Mouse (Mus musculus): ENCODE results near the gene Olfr620. TPM values are rescaled to one million over a fixed set of nuclear protein-coding genes. Genes with fewer than 3 reads are reported as not detected.

Gene Olfr620
- not detected in 2 replicates for polyA plus RNA-seq (2014; fragmentation: Nextera tagmentation; extraction: Ambion mirVana)

- H3K27me3 ChIP-seq (ENCODE audit: control insufficient read depth, insufficient read depth, low read length): no peaks in the 10 kb centered on the region
- H3K27ac ChIP-seq (ENCODE audit: low read depth, low read length): no peak within 1 kb of the TSS
- H3K4me1 ChIP-seq (ENCODE audit: control insufficient read depth, insufficient read depth, low read length): no peaks in the 10 kb centered on the region
- H3K4me3 ChIP-seq (ENCODE audit: low read length): no peak within 1 kb of the TSS
- no peak for ATAC-seq (ENCODE audit: low FRiP score, low TSS enrichment)
- H3K9me3 ChIP-seq (ENCODE audit: control insufficient read depth, low read length): no peaks in the 10 kb centered on the region
- 82% methylated on average over 2 of the region's 2 CpGs for WGBS
- H3K4me2 ChIP-seq (replicated peaks; ENCODE audit: low read depth, low read length): no peak within 1 kb of the TSS
- no peak within 1 kb of the TSS for H3K9ac ChIP-seq (ENCODE audit: low read depth, low read length)
- H3K36me3 ChIP-seq (ENCODE audit: control insufficient read depth, insufficient read depth, low read length): no peaks in the 10 kb centered on the region
Measured at GRCm38 (mm10) chr7:103612434-103612833, at the start of gene Olfr620. Gene Olfr620, minus strand, starts transcription at chr7:103612534.

- no peaks in the 10 kb centered on the region for H3K4me1 ChIP-seq (ENCODE audit: control insufficient read depth, insufficient read depth, low read length)
- H3K9ac ChIP-seq (ENCODE audit: low read depth, low read length): no peak overlapping the region
- 83% methylated on average over 4 of the region's 4 CpGs for WGBS
- no peak overlapping the region for H3K4me2 ChIP-seq (replicated peaks; ENCODE audit: low read depth, low read length)
- ATAC-seq (ENCODE audit: low FRiP score, low TSS enrichment): no peak
- no peaks in the 10 kb centered on the region for H3K27me3 ChIP-seq (ENCODE audit: control insufficient read depth, insufficient read depth, low read length)
- H3K4me3 ChIP-seq (ENCODE audit: low read length): no peak overlapping the region
- H3K9me3 ChIP-seq (ENCODE audit: control insufficient read depth, low read length): no peaks in the 10 kb centered on the region
- H3K27ac ChIP-seq (ENCODE audit: low read depth, low read length): no peak overlapping the region
- H3K36me3 ChIP-seq (ENCODE audit: control insufficient read depth, insufficient read depth, low read length): no peaks in the 10 kb centered on the region
Measured at GRCm38 (mm10) chr7:103644070-103644469, 31.7 kb upstream of the Olfr620 start.

DNA sequence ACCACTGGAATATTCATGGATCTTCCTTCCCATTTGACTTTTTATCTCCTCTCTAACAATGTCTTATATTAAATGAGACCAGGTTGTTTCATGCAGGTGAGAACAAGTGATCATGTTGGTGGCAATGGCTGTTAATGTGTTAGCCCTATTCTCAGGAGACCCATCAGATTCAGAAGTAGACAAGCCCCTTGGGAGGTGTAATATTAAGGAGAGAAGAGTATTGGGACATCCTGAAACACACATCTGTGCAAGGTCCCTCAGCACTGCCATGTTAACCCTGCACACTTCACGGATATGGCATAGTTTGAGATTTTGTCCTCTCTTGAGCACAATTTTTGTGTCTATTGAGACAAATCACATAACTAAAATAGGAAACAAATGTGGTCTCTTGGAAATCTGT lies 30.3 kb upstream of the Olfr620 start, which contains the start of gene Olfr622:
Olfr622 (minus strand) TSS at position 101 of the 400 bp plus-strand sequence.
- Histone ChIP-seq H3K4me1 (ENCODE audit: control insufficient read depth, insufficient read depth, low read length) (no peaks in the 10 kb centered on the region), H3K9ac (ENCODE audit: low read depth, low read length) (no peak within 1 kb of the TSS), H3K9me3 (ENCODE audit: control insufficient read depth, low read length) (no peaks in the 10 kb centered on the region), H3K27me3 (ENCODE audit: control insufficient read depth, insufficient read depth, low read length) (no peaks in the 10 kb centered on the region), H3K36me3 (ENCODE audit: control insufficient read depth, insufficient read depth, low read length) (no peaks in the 10 kb centered on the region), H3K4me3 (ENCODE audit: low read length) (no peak within 1 kb of the TSS), H3K4me2 (replicated peaks; ENCODE audit: low read depth, low read length) (no peak within 1 kb of the TSS), H3K27ac (ENCODE audit: low read depth, low read length) (no peak within 1 kb of the TSS)
- ATAC-seq (ENCODE audit: low FRiP score, low TSS enrichment): no peak
- 81% methylated on average over 1 of the region's 1 CpGs for WGBS

- H3K36me3 ChIP-seq (ENCODE audit: control insufficient read depth, insufficient read depth, low read length): no peaks in the 10 kb centered on the region
- H3K9me3 ChIP-seq (ENCODE audit: control insufficient read depth, low read length): no peaks in the 10 kb centered on the region
- no peak for ATAC-seq (ENCODE audit: low FRiP score, low TSS enrichment)
- H3K4me1 ChIP-seq (ENCODE audit: control insufficient read depth, insufficient read depth, low read length): no peaks in the 10 kb centered on the region
- H3K4me3 ChIP-seq (ENCODE audit: low read length): no peak overlapping the region
- H3K9ac ChIP-seq (ENCODE audit: low read depth, low read length): no peak overlapping the region
- no peak overlapping the region for H3K4me2 ChIP-seq (replicated peaks; ENCODE audit: low read depth, low read length)
- H3K27me3 ChIP-seq (ENCODE audit: control insufficient read depth, insufficient read depth, low read length): no peaks in the 10 kb centered on the region
- H3K27ac ChIP-seq (ENCODE audit: low read depth, low read length): no peak overlapping the region
Measured at GRCm38 (mm10) chr7:103636795-103637194, 24.5 kb upstream of the Olfr620 start.

- no peak overlapping the region for H3K4me3 ChIP-seq (ENCODE audit: low read length)
- WGBS: 92% methylated on average over 2 of the region's 2 CpGs
- no peak overlapping the region for H3K4me2 ChIP-seq (replicated peaks; ENCODE audit: low read depth, low read length)
- no peaks in the 10 kb centered on the region for H3K9me3 ChIP-seq (ENCODE audit: control insufficient read depth, low read length)
- no peak overlapping the region for H3K9ac ChIP-seq (ENCODE audit: low read depth, low read length)
- H3K27me3 ChIP-seq (ENCODE audit: control insufficient read depth, insufficient read depth, low read length): no peaks in the 10 kb centered on the region
- no peak for ATAC-seq (ENCODE audit: low FRiP score, low TSS enrichment)
- H3K27ac ChIP-seq (ENCODE audit: low read depth, low read length): no peak overlapping the region
- no peaks in the 10 kb centered on the region for H3K36me3 ChIP-seq (ENCODE audit: control insufficient read depth, insufficient read depth, low read length)
- no peaks in the 10 kb centered on the region for H3K4me1 ChIP-seq (ENCODE audit: control insufficient read depth, insufficient read depth, low read length)
Measured at GRCm38 (mm10) chr7:103607425-103607824, 4.9 kb downstream of the Olfr620 start.

DNA sequence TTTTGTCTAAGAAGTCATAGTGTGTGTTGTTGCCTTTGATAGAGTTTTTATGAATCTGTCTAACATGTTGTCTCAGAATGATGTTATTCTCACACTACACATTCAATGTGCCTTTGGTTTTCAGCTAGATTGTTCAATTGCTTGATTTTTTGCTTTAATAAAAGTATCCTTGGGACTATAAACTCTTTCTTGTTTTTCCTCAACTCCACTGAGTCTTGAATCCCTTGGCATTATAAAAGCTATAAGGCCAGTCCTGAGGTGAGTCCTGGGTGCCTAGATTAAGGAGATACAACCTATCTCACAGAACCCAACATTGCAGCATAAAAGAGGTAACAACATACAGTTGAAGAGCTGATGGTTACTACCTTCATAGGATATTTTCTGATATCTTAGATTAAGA lies 12.1 kb downstream of the Olfr620 start, which contains the start of gene Olfr619:
Olfr619 (plus strand) TSS at position 301 of the 400 bp plus-strand sequence.
- no peaks in the 10 kb centered on the region for H3K9me3 ChIP-seq (ENCODE audit: control insufficient read depth, low read length)
- H3K4me1 ChIP-seq (ENCODE audit: control insufficient read depth, insufficient read depth, low read length): no peaks in the 10 kb centered on the region
- no peaks in the 10 kb centered on the region for H3K36me3 ChIP-seq (ENCODE audit: control insufficient read depth, insufficient read depth, low read length)
- no peaks in the 10 kb centered on the region for H3K27me3 ChIP-seq (ENCODE audit: control insufficient read depth, insufficient read depth, low read length)
- H3K27ac ChIP-seq (ENCODE audit: low read depth, low read length): no peak within 1 kb of the TSS
- no peak for ATAC-seq (ENCODE audit: low FRiP score, low TSS enrichment)
- H3K9ac ChIP-seq (ENCODE audit: low read depth, low read length): no peak within 1 kb of the TSS
- H3K4me3 ChIP-seq (ENCODE audit: low read length): no peak within 1 kb of the TSS
- H3K4me2 ChIP-seq (replicated peaks; ENCODE audit: low read depth, low read length): no peak within 1 kb of the TSS

DNA sequence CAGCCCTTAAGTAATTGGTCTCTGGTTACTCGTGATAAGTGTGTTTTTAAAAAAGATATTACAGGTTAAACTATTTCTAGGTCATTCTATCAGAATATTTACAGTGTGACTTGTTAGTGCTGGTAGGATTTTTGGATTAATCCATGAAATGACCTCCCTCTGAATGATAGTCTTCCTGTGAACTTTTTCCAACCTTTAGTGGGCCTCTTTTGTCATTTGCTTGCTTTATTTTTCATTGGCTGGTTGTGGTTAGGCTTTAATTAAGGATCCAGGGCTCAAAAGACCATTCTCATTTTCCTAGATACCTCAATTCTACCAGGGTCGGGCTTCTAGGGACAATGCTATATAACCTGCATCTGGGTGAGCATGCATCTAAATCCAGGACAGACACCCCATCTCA lies 22.5 kb downstream of the Olfr620 start, which contains the start of gene Olfr618:
Olfr618 (plus strand) TSS at position 301 of the 400 bp plus-strand sequence.
- no peak for ATAC-seq (ENCODE audit: low FRiP score, low TSS enrichment)
- WGBS: 62% methylated on average over 2 of the region's 2 CpGs
- Histone ChIP-seq H3K4me3 (ENCODE audit: low read length) (no peak within 1 kb of the TSS), H3K9me3 (ENCODE audit: control insufficient read depth, low read length) (no peaks in the 10 kb centered on the region), H3K36me3 (ENCODE audit: control insufficient read depth, insufficient read depth, low read length) (no peaks in the 10 kb centered on the region), H3K9ac (ENCODE audit: low read depth, low read length) (no peak within 1 kb of the TSS), H3K27me3 (ENCODE audit: control insufficient read depth, insufficient read depth, low read length) (no peaks in the 10 kb centered on the region), H3K4me1 (ENCODE audit: control insufficient read depth, insufficient read depth, low read length) (no peaks in the 10 kb centered on the region), H3K4me2 (replicated peaks; ENCODE audit: low read depth, low read length) (no peak within 1 kb of the TSS), H3K27ac (ENCODE audit: low read depth, low read length) (no peak within 1 kb of the TSS)

DNA sequence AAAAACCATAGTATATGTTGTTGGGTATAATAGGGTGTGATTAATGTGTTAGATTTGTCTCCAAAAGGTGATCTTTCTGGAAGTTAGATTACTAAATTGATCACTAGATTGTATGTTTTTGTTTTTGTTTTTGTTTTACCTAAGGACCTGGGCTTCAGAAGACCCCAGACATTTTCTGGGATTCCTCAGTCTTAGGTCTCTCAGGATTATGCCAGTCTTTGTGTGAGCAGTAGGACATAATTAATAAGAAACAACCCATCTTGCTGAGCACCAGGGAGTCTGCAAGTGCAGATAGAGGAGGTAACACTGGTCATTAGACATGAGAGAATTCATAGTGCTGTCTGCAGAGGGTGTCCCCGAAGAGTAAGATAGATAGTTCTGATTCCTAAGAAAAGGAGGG lies 39.6 kb downstream of the Olfr620 start, which contains the start of gene Olfr617:
Olfr617 (plus strand) TSS at position 301 of the 400 bp plus-strand sequence.
- Histone ChIP-seq H3K9me3 (ENCODE audit: control insufficient read depth, low read length) (no peaks in the 10 kb centered on the region), H3K27me3 (ENCODE audit: control insufficient read depth, insufficient read depth, low read length) (no peaks in the 10 kb centered on the region), H3K27ac (ENCODE audit: low read depth, low read length) (no peak within 1 kb of the TSS), H3K4me3 (ENCODE audit: low read length) (no peak within 1 kb of the TSS), H3K36me3 (ENCODE audit: control insufficient read depth, insufficient read depth, low read length) (no peaks in the 10 kb centered on the region), H3K9ac (ENCODE audit: low read depth, low read length) (no peak within 1 kb of the TSS), H3K4me2 (replicated peaks; ENCODE audit: low read depth, low read length) (no peak within 1 kb of the TSS), H3K4me1 (ENCODE audit: control insufficient read depth, insufficient read depth, low read length) (no peaks in the 10 kb centered on the region)
- 94% methylated on average over 1 of the region's 1 CpGs for WGBS
- ATAC-seq (ENCODE audit: low FRiP score, low TSS enrichment): no peak

DNA sequence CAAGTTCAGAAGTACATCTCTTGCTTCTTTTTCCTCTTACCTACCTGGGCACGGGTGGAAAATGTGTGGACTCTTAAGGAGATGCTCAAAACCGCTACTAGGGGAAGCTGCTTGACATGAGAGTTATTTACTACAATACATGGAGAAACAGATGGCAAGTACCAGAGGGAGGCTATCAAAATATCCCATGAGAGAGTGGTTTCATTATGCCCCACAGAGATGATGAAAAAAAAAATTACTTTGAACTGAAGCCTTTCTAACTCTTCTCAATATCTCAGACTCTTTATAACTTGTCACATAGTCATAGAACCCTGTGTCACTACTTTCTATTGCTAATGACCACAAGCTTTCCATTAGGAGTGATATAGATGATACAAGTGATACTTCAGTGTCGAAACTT lies 43.3 kb downstream of the Olfr620 start, which contains the start of gene Olfr616:
Olfr616 (minus strand) TSS at position 101 of the 400 bp plus-strand sequence.
- no peak for ATAC-seq (ENCODE audit: low FRiP score, low TSS enrichment)
- H3K9ac ChIP-seq (ENCODE audit: low read depth, low read length): no peak within 1 kb of the TSS
- no peaks in the 10 kb centered on the region for H3K27me3 ChIP-seq (ENCODE audit: control insufficient read depth, insufficient read depth, low read length)
- no peaks in the 10 kb centered on the region for H3K4me1 ChIP-seq (ENCODE audit: control insufficient read depth, insufficient read depth, low read length)
- H3K36me3 ChIP-seq (ENCODE audit: control insufficient read depth, insufficient read depth, low read length): no peaks in the 10 kb centered on the region
- H3K9me3 ChIP-seq (ENCODE audit: control insufficient read depth, low read length): no peaks in the 10 kb centered on the region
- H3K4me3 ChIP-seq (ENCODE audit: low read length): no peak within 1 kb of the TSS
- no peak within 1 kb of the TSS for H3K4me2 ChIP-seq (replicated peaks; ENCODE audit: low read depth, low read length)
- no peak within 1 kb of the TSS for H3K27ac ChIP-seq (ENCODE audit: low read depth, low read length)
- WGBS: 90% methylated on average over 3 of the region's 3 CpGs

All from kidney, embryonic 14.5 days (tissue).